Mouse (Mus musculus) common myeloid progenitor, adult 5-6 weeks (primary cell): ENCODE data around the gene Ppp1r35. TPM values are rescaled to one million over a fixed set of nuclear protein-coding genes. Genes with fewer than 3 reads are reported as not detected.
"Not testable (repeated sequence)": the region's sequence is repeated elsewhere in the genome, so short reads cannot be mapped to it uniquely, and the experiment has no call there.

Experiments
- ATAC-seq: replicated peaks from 2 replicates; pipeline ENCODE4 v1.8.0; 2016; ENCODE audit warnings: low read depth, mild to moderate bottlenecking, moderate TSS enrichment, inconsistent platforms; ENCODE audit not compliant: poor library complexity, severe bottlenecking
- total RNA-seq: library from RNA; stranded (forward); fragments of 200-1000, 187-1606 nt; gene quantifications from 2 replicates; pipeline ENCODE4 v1.2.3, GENCODE M21; 2017

Gene Ppp1r35
- total RNA-seq, 1 experiment from 2014 or later, result 13.0 TPM

- not testable (repeated sequence) for ATAC-seq
These were observed 28.4 kb upstream of the Ppp1r35 start for GRCm38 (mm10) chr5:137750212-137750611.

DNA sequence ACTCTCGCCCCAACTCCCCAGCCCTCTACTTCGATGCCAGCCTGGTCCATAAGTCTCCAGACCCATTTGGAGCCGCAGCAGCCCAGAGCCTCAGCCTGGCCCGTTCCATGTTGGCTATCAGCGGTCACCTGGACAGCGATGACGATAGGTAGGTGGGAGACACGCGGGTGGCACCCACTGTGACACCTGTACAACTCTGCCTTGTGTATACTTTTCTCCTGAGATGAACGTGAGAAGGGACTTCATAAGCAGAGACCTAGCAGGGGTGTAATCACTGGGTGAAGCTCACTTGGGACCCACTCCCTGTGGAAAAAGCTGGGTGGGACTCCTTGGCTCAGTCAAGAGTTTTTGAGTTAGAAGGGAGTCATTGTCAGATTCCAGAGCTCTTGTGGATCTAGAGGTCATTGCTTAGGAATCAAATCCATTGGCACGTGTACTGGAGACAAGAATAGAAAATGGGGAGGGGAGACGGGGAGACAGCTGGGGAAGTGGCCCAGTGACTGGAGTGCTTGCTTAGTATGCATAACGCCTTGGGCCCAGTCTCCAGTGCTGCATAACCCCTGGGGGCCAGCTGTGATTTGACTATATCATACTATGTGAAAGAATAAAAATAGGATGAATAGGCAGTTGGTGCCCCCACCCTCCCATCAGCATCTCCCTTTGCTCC, 27.3 kb upstream of the Ppp1r35 start:
- no peak for ATAC-seq

- ATAC-seq, result no peak
These were observed 26.7 kb upstream of the Ppp1r35 start for GRCm38 (mm10) chr5:137751988-137752387.

DNA sequence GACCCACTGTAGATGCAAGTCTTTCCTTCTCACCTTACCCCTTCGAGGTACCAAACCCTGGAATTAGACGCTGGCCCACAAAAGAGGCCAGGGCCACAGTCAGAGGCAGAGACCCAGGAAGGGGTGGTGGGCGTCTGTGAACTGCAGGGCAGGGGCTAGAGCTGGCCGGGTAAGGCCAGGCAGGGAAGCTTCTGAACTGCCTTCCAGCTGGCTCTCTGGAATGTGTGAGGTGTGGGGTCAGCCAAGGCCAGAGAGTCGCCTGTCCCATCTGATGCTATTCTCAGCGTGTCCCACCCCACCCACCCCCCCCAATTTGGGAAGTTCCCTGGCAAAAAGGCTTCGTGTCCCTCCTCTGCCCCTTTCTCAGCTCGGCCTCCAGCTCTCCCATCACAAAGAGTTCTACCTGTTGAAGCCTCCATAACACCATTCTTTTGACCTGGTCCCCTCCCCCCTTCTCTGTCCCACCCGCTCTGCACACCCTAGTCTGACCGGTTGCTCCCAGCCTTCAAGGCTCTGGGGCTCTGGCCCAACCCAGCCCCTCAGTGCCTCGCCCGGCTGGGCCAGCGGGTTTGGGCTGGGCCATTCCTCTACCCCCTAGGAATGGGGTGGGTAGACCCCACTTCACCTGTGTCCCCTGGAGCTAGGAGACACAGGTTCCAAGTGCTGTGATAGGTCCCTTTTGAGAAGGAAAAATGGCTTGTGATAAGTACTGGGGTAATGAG, 25.4 kb upstream of the Ppp1r35 start:
- ATAC-seq, result no peak

DNA sequence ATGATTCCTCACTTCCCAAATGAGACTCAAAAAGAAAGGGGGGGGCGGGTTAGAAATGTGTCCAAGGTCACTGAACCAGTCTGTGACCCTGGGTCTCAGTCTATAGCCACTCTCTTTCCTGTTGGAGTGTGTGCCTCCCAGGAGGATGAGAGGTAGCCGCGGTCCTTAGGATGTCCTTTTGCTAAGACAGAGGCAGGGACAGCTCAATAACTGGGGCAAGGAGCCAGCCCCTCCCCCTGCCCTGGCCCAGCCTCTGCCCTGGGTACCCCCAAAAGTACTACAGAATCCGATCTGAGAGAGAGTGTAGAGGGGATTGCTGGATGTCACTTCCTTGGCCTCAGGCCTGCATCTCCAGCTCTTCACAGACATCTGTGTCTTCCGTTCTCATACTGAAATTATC, 23.2 kb upstream of the Ppp1r35 start:
- ATAC-seq, result no peak

- no peak for ATAC-seq
These were observed 22.5 kb upstream of the Ppp1r35 start for GRCm38 (mm10) chr5:137756106-137756505.

- peak; percentile 67 for ATAC-seq
These were observed 21.6 kb upstream of the Ppp1r35 start for GRCm38 (mm10) chr5:137756882-137757661.

- ATAC-seq, result no peak
These were observed 20.8 kb upstream of the Ppp1r35 start for GRCm38 (mm10) chr5:137757887-137758286.

- no peak for ATAC-seq
These were observed 19.6 kb upstream of the Ppp1r35 start for GRCm38 (mm10) chr5:137758921-137759534.

GRCm38 (mm10) chr5:137759971-137760412, 18.7 kb upstream of the Ppp1r35 start:
- peak; percentile 91 for ATAC-seq

DNA sequence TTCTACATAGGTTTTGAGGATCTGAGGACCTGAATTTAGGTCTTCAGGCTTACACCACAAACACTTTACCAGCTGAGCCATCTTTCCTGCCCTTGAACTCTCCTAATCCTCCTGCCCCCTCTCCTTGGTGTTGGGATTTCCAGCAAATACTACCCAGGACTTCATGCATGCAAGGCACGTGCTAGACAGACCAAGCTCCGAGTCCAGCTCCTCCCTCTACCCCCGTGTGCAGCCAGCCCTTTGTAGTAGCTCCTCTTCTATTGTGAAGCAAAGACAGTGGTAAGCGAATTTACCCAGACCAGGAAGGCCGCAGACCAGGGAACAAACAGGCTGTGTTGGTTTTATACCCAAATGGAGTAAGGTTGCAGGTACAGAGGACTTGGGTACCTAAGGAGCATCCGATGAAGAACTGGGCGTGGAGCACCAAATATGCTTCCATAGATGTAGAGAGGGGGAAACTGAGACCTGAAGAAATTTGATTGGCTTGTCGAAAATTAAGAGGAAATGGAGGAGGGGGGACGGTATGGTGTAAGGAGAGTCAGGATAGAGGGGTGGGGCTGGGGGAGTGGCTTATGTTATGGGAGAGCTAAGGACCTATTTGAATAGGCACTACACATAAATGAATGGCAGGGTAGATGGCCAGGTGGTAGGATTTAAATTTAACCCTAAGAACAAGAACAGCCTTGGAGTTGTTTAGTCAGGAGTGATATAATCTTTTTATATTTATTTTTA, 13.9 kb upstream of the Ppp1r35 start:
- no peak for ATAC-seq

DNA sequence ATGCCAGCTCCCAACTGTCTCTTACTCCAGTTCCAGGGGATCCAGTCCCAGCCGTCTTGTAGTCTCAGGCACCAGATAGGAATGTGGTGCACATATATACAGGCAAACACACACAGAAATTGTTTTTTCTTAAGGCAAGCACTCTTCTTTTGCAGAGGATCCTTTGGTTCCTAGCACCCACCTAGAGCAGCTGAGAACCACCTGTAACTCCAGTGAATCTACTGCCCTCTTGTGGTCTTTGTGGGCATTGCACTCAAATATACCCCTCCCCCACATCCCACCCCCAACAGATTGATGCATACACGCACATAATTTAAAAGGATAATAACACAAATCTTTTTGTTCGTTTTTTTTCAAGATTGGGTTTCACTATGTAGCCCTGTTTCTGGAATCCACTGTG, 12.4 kb upstream of the Ppp1r35 start:
- ATAC-seq, result 0 out of 2 replicates have a peak, but pooled peaks have one; percentile 43

- no peak for ATAC-seq
These were observed 10.2 kb upstream of the Ppp1r35 start for GRCm38 (mm10) chr5:137768475-137768874.

GRCm38 (mm10) chr5:137770709-137771108, 7.9 kb upstream of the Ppp1r35 start:
- ATAC-seq, result peak; percentile 83

- ATAC-seq, result no peak
These were observed 5.9 kb upstream of the Ppp1r35 start for GRCm38 (mm10) chr5:137772755-137773154.

DNA sequence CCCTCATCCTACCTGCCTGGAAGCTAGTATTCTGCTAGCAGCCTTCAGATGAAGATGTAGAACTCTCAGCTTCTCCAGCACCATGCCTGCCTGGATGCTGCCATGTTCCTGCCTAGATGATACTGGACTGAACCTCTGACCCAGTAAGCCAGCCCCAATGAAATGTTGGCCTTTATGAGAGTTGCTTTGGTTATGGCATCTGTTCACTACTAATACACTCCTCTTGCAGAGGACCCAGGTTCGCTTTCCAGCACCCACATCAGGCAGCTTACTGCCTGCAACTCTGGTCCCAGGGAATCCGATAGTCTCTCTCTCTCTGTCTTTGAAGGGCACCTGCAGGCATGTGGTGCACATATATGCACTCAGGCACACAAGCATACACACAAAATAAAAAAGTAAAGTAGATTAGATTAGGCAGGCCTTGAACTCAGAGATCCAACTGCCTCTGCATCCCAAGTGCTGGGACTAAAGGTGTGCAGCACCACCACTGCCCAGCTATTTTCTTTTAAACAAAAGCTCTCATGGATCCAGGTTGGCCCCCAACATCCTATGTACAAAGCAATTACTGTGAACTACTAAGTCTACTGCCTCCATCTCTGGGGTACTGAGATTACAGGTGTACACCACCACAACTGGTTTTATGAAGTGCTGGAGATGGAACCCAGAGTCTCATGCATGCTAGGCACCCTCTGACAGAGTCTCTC, 2.9 kb upstream of the Ppp1r35 start:
- no peak for ATAC-seq

DNA sequence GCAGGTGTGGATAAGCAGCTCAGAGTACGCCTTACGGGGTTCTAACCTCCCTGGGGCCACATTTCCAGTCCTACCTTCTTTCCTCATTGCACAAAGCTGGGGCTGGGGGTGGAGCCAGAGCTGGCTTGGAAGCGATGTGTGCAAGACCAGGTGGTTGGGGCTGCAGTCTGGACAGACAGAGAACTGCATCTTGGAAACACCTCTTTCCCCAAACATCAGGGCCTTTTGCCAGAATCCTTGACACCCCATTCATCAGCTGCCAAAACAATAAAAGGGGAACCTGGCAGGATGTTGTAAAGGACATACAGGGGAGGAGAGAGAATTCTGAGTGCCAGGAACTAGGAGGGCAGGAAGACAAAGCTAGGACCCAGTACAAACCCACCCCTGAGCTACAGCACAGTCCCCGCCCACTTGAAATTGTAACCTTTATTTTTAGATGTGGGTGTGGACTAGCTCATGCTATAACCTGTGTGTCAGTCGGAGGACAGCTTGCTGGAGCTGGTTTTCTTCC, 2.2 kb upstream of the Ppp1r35 start:
- ATAC-seq, result peak; percentile 50

DNA sequence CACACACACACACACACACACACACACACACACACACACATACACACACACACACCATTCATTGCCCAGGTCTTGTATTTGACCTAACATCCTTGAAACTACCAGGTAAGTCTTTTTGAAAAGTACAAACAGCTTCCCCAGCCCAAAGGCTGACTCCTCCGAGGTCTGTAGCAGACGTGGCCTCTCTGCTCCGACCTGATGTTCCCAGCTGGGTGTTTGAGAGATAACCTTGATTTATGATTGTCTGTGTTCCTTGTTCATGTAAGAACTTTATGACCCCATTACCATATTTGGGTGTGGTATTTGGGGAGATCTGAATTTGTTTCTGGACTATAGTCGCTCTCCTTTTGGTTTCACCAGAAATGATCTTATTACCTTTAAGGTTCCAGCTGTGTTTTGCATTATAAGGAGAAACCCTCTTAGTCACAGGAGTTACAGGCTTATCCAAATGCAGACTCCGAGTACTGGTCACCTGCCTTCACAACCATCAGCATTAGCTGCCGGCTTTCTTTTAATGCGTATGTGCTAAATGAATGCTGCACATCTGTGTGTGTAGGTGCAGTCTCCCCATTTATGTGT, 1.3 kb upstream of the Ppp1r35 start:
- no peak for ATAC-seq
